Mouse (Mus musculus) forebrain, postnatal 0 days (tissue): Measurements from ENCODE around the gene Zfp598. TPM values are rescaled to one million over a fixed set of nuclear protein-coding genes. Genes with fewer than 3 reads are reported as not detected.
"Not testable (repeated sequence)": the region's sequence is repeated elsewhere in the genome, so short reads cannot be mapped to it uniquely, and the experiment has no call there.

Experiments used
- ATAC-seq: fragments of 200-750 bp; cut with Nextera tagmentation; 2 replicates; pipeline ENCODE4 v1.8.0; 2017; ENCODE audit warnings: mild to moderate bottlenecking, moderate library complexity
- DNase-seq: peaks from one replicate; pipeline ENCODE4 v3.0.0-alpha.2; 2015
- H3K27ac ChIP-seq: fragments of 300-500 bp; sonication (generic); 2 replicates; pipeline ENCODE4 v1.5.1; 2014; ENCODE audit warnings: low read depth, mild to moderate bottlenecking, antibody characterized with exemption, low read length, moderate library complexity, mixed read lengths
- H3K27me3 ChIP-seq: fragments of 300-500 bp; sonication (generic); 2 replicates; pipeline ENCODE4 v1.6.1; 2014; ENCODE audit warnings: mild to moderate bottlenecking, low read length, mixed read lengths; ENCODE audit not compliant: insufficient read depth
- H3K36me3 ChIP-seq: fragments of 300-500 bp; sonication (generic); 2 replicates; pipeline ENCODE4 v1.6.1; 2014; ENCODE audit warnings: mild to moderate bottlenecking, moderate library complexity; ENCODE audit not compliant: insufficient read depth
- H3K4me1 ChIP-seq: fragments of 300-500 bp; sonication (generic); 2 replicates; pipeline ENCODE4 v1.6.1; 2014; ENCODE audit warnings: antibody characterized with exemption; ENCODE audit not compliant: insufficient read depth
- H3K4me2 ChIP-seq: fragments of 300-500 bp; sonication (generic); 2 replicates; pipeline ENCODE4 v1.6.1; 2014; ENCODE audit warnings: low read depth, mild to moderate bottlenecking, moderate library complexity
- H3K4me3 ChIP-seq: fragments of 300-500 bp; sonication (generic); 2 replicates; pipeline ENCODE4 v1.5.1; 2014; ENCODE audit warnings: low read depth, low read length, mixed read lengths
- H3K9ac ChIP-seq: fragments of 300-500 bp; sonication (generic); 2 replicates; pipeline ENCODE4 v1.6.1; 2014; ENCODE audit warnings: mild to moderate bottlenecking
- H3K9me3 ChIP-seq: fragments of 300-500 bp; sonication (generic); 2 replicates; pipeline ENCODE4 v1.6.1; 2016; ENCODE audit warnings: low read length
- CTCF ChIP-seq: sonication (generic); IDR thresholded peaks from 2 replicates; pipeline ENCODE4 v1.5.1; 2016; ENCODE audit warnings: antibody characterized with exemption, control low read depth, low read depth
- WGBS: fragments of 180-500 bp; shearing (Covaris S2); extraction: QIAGEN DNeasy Blood & Tissue Kit; methylation state at CpG from one replicate; pipeline ENCODE4 v1.1.7; 2014; 5-methylcytosine and 5-hydroxymethylcytosine counted together
- polyA plus RNA-seq: library from polyadenylated mRNA; unstranded; fragments of >200 nt; fragmentation: Nextera tagmentation; extraction: Ambion mirVana; gene quantifications from 2 replicates; pipeline ENCODE4 v1.2.1, GENCODE M21; 2015
- total RNA-seq: library from RNA; depleted of rRNA; stranded (reverse); fragments of >200 nt; gene quantifications from 2 replicates; pipeline ENCODE4 v1.2.3, GENCODE M21; 2014

Zfp598 gene
- total and polyA plus RNA-seq, 2 experiments from 2014 or later: 14.6 to 41.5 TPM

DNA sequence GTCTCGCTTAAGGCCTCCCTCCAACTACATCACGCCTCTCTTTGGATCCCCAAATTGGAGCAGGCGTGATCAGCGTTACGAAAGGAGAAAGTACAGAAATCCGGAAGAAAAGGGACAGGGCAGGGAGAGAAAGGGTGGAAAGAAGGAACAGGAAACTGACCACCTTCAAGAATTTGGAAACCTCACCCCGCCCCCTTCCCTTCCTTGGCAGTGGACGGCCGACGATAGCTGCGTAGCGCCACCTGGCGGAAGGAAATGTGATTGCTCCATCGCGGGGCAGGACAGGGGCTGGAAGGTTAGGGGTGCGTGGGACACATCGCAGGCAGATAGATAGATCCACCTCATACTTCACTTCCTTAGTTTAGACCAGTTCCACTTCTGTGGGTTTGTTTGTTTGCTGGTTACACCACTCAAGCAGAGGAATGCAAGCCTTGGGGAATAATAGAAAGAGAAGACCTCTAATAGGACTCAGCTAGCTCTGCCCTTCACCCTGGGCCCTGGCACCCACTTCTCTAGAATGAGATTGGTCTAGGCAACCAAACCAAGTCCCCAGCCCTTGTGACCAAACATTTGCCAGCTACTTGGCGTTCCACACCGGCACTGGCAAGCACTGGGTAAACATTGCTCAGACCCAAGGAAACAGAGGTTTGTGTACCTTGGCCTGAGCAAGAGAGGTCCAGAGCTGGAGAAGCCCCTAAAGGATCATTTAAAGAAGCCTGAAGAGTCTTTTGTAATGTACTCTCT, 15.3 kb upstream of the Zfp598 start:
- H3K4me3 ChIP-seq: peak overlapping the region; percentile 20; the same call in 1 of the 2 replicates
- H3K4me1 ChIP-seq: peaks cover 10% of the 10 kb centered on the region; the same call in 1 of the 2 replicates
- H3K27ac ChIP-seq: no peak overlapping the region
- peak; percentile 90 for TF ChIP-seq CTCF
- H3K9me3 ChIP-seq: no peaks in the 10 kb centered on the region
- H3K9ac ChIP-seq: no peak overlapping the region
- ATAC-seq (peak; percentile 54; the same call in 1 of the 2 replicates), DNase-seq (peak; percentile 81)
- peak overlapping the region; percentile 42 for H3K4me2 ChIP-seq
- WGBS: 5% methylated on average over 19 of the region's 19 CpGs
- H3K36me3 ChIP-seq: no peaks in the 10 kb centered on the region
- peaks cover 24% of the 10 kb centered on the region for H3K27me3 ChIP-seq

DNA sequence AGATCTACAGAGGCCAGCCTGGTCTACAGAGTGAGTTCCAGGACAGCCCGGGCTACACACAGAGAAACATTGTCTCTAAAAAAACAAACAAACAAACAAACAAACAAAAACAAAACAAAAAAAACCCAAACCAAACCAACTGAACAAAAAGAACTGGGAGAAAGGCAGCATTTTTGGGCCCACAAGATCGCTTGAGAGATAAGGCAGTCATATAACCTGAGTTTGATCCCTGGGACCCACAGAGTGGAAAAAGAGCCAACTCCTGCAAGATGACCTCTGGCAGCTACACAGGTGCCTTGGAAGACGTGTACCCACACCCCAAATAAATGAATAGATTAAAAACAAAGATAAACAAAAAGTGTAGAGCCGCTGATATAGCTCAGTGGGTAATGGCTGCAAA, 14.5 kb upstream of the Zfp598 start:
- Histone ChIP-seq H3K4me1 (peaks cover 6% of the 10 kb centered on the region; the same call in 1 of the 2 replicates), H3K27ac (no peak overlapping the region), H3K27me3 (peaks cover 29% of the 10 kb centered on the region), H3K4me2 (no peak overlapping the region), H3K36me3 (no peaks in the 10 kb centered on the region), H3K9ac (no peak overlapping the region), H3K4me3 (no peak overlapping the region), H3K9me3 (no peaks in the 10 kb centered on the region)
- 78% methylated on average over 4 of the region's 4 CpGs for WGBS
- TF ChIP-seq CTCF: no peak
- no peak for DNase-seq
- ATAC-seq: no peak

DNA sequence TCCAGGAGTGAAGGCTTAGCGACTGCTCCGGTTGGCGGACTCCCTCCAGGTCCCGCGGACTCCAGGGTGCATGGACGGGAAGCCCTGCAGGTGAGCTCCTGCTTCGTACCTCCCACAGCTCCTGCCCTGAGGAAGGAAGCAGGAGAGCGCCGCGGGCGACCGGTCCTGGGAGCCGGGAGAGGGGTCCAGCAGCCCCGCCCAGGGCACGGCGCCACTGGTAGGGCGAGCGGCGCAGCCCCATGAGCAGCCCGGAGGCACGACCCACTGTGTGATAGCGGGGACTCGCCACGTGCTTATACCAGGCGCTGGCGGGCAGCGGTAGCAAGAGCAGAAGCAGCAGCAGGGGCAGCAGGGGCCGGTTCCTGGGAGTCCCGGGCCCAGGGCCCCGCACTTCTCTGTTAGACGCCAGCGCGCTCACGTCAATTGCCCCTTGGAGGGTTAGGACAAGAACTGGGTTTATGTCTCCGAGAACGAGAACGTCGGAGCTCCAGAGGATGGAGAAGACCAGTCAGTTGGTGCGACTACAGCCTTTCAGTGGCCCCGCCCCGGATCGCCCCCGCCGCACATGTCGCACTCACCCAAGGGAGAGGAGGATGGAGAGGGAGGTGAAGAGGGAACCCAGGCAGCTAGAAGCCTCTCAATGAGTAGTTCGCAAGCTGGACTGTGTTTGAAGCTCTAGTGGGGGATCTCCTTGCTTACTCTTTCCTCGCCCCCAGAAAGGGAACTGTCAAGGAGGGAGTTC, 11.3 kb upstream of the Zfp598 start, which contains the start of gene Npw:
Gene Npw, minus strand, starts transcription at position 441 of the 742 bp plus-strand sequence.
- no peaks in the 10 kb centered on the region for H3K9me3 ChIP-seq
- H3K36me3 ChIP-seq: no peaks in the 10 kb centered on the region
- WGBS: 5% methylated on average over 47 of the region's 47 CpGs
- no peak within 1 kb of the TSS for H3K9ac ChIP-seq
- H3K27ac ChIP-seq: no peak within 1 kb of the TSS
- H3K4me1 ChIP-seq: peaks cover 6% of the 10 kb centered on the region; the same call in 1 of the 2 replicates
- peaks cover 29% of the 10 kb centered on the region for H3K27me3 ChIP-seq
- no peak for DNase-seq
- peak within 1 kb of the TSS; percentile 26 for H3K4me3 ChIP-seq
- peak; percentile 51 for ATAC-seq
- peak within 1 kb of the TSS; percentile 46 for H3K4me2 ChIP-seq
- TF ChIP-seq CTCF: no peak

DNA sequence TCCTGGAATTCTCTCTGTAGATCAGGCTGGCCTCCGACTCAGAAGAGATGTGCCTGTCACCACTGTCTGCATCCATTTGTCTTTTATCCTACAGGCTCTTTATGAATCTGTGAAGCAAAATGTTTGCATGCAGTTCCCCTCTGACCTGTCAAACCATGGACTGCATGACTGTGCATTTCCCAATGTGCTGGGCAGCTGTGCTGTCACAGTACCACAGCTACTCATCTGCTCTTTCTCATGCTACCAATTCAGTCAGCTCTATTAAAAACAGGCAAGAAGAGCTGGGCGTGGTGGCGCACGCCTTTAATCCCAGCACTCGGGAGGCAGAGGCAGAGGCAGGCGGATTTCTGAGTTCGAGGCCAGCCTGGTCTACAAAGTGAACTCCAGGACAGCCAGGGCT, 2.5 kb upstream of the Zfp598 start:
- WGBS: 65% methylated on average over 7 of the region's 7 CpGs

GRCm38 (mm10) chr17:24667416-24667815, 2.1 kb upstream of the Zfp598 start:
- WGBS: 20% methylated on average over 6 of the region's 6 CpGs
- peak; percentile 67 for TF ChIP-seq CTCF
- Histone ChIP-seq H3K27me3 (no peaks in the 10 kb centered on the region), H3K9ac (no peak overlapping the region), H3K4me1 (peaks cover 15% of the 10 kb centered on the region), H3K36me3 (no peaks in the 10 kb centered on the region), H3K4me3 (no peak overlapping the region), H3K9me3 (no peaks in the 10 kb centered on the region), H3K27ac (no peak overlapping the region), H3K4me2 (no peak overlapping the region)
- ATAC-seq (no peak), DNase-seq (no peak)

More for the DNA sequence above, 2.5 kb upstream of the Zfp598 start:
- H3K9ac ChIP-seq, H3K27ac ChIP-seq, ATAC-seq, H3K27me3 ChIP-seq, H3K9me3 ChIP-seq, H3K36me3 ChIP-seq, H3K4me3 ChIP-seq, H3K4me2 ChIP-seq, DNase-seq: not testable (repeated sequence)
- H3K4me1 ChIP-seq: peaks cover 15% of the 10 kb centered on the region

- not testable (repeated sequence) for H3K27me3 ChIP-seq, DNase-seq, H3K36me3 ChIP-seq, H3K9me3 ChIP-seq, ATAC-seq
- Histone ChIP-seq H3K9ac (peak overlapping the region; percentile 97), H3K4me2 (peak overlapping the region; percentile 67), H3K4me1 (peaks cover 15% of the 10 kb centered on the region), H3K27ac (peak overlapping the region; percentile 88), H3K4me3 (peak overlapping the region; percentile 99)
- WGBS: 11% methylated on average over 15 of the region's 15 CpGs
Observed at GRCm38 (mm10) chr17:24669214-24669544, 308 bp upstream of the Zfp598 start.

DNA sequence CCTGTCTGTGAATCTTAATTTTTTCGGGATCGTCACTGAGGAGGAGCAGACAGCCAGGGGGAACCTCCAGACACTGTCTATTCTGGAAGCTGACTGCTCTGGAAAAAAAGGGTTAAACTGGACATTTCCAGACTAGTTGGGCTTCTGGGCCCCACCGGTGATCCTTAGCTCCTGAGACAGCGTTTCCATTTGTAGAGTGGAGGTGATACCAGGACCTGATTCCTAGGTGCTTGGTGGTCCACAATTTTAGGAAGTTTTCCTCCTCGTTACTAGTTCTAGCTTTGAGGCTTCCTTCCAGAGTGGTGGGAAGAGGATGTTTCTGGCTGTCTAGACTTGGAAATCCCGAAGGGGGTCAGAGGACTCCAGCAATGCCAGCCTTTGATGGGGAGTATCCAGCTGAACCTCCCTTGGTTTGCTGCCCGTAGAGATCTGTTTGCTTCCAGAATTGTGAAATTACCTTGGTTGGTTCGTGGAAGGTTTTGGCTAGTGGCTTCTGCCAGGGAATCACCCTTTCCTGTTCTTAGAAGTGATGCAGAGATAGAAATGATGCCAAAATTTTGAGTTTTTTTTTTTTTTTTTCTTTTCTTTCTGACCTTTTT, 858 bp downstream of the Zfp598 start:
- WGBS: 8% methylated on average over 8 of the region's 8 CpGs
- DNase-seq (no peak), ATAC-seq (no peak)

More for the DNA sequence above, 858 bp downstream of the Zfp598 start:
- Histone ChIP-seq H3K9me3 (no peaks in the 10 kb centered on the region), H3K9ac (peak overlapping the region; percentile 97), H3K36me3 (no peaks in the 10 kb centered on the region), H3K4me1 (peaks cover 15% of the 10 kb centered on the region), H3K27me3 (no peaks in the 10 kb centered on the region), H3K4me3 (peak overlapping the region; percentile 99), H3K27ac (peak overlapping the region; percentile 88; the same call in 1 of the 2 replicates), H3K4me2 (peak overlapping the region; percentile 67)
- TF ChIP-seq CTCF: no peak
